Mouse (Mus musculus) stomach, postnatal 0 days (tissue): ENCODE measurements around the gene Gna12. TPM values are rescaled to one million over a fixed set of nuclear protein-coding genes. Genes with fewer than 3 reads are reported as not detected.
A peak's percentile ranks its signal among the peaks of the same experiment; 100 is the strongest.

Experiments
- ATAC-seq: fragments of 200-750 bp; cut with Nextera tagmentation; 2 replicates; pipeline ENCODE4 v1.8.0; 2017; ENCODE audit not compliant: low FRiP score, low TSS enrichment
- DNase-seq: peaks from one replicate; pipeline ENCODE4 v3.0.0-alpha.2; 2016; ENCODE audit warnings: low spot score
- H3K27ac ChIP-seq: fragments of 300-500 bp; sonication (generic); replicated peaks from 2 replicates; pipeline ENCODE4 v1.5.1; 2014; ENCODE audit warnings: mild to moderate bottlenecking, control low read depth
- H3K27me3 ChIP-seq: fragments of 300-500 bp; sonication (generic); 2 replicates; pipeline ENCODE4 v1.6.1; 2014; ENCODE audit warnings: low read length; ENCODE audit not compliant: control insufficient read depth, insufficient read depth
- H3K36me3 ChIP-seq: fragments of 300-500 bp; sonication (generic); 2 replicates; pipeline ENCODE4 v1.6.1; 2014; ENCODE audit warnings: low read length, mixed read lengths; ENCODE audit not compliant: control insufficient read depth, insufficient read depth
- H3K4me1 ChIP-seq: fragments of 300-500 bp; sonication (generic); replicated peaks from 2 replicates; pipeline ENCODE4 v1.6.1; 2014; ENCODE audit warnings: antibody characterized with exemption; ENCODE audit not compliant: control insufficient read depth, insufficient read depth
- H3K4me2 ChIP-seq: fragments of 300-500 bp; sonication (generic); replicated peaks from 2 replicates; pipeline ENCODE4 v1.6.1; 2014; ENCODE audit warnings: low read depth, mild to moderate bottlenecking, control low read depth, moderate library complexity
- H3K4me3 ChIP-seq: fragments of 300-500 bp; sonication (generic); 2 replicates; pipeline ENCODE4 v1.5.1; 2014; ENCODE audit warnings: low read depth, low read length, control low read depth
- H3K9ac ChIP-seq: fragments of 300-500 bp; sonication (generic); 2 replicates; pipeline ENCODE4 v1.6.1; 2014; ENCODE audit warnings: mild to moderate bottlenecking, low read length, control low read depth, mixed read lengths
- H3K9me3 ChIP-seq: fragments of 300-500 bp; sonication (generic); 2 replicates; pipeline ENCODE4 v1.6.1; 2016; ENCODE audit warnings: low read length; ENCODE audit not compliant: control insufficient read depth
- CTCF ChIP-seq: IDR thresholded peaks from 2 replicates; pipeline ENCODE4 v1.5.1; 2016; ENCODE audit warnings: antibody characterized with exemption, low read depth, mild to moderate bottlenecking, moderate library complexity
- EP300 ChIP-seq: optimal IDR thresholded peaks from 2 replicates; pipeline ENCODE3; 2016; ENCODE audit warnings: antibody characterized with exemption
- WGBS: fragments of 180-500 bp; shearing (Covaris S2); extraction: QIAGEN DNeasy Blood & Tissue Kit; methylation state at CpG from one replicate; pipeline ENCODE4 v1.1.7; 2014; 5-methylcytosine and 5-hydroxymethylcytosine counted together
- polyA plus RNA-seq: library from polyadenylated mRNA; unstranded; fragments of >200 nt; fragmentation: Nextera tagmentation; extraction: Ambion mirVana; gene quantifications from 2 replicates; pipeline ENCODE4 v1.2.1, GENCODE M21; 2015

Gna12 gene
- polyA plus RNA-seq, 1 experiment from 2014 or later = 19.6 TPM

GRCm38 (mm10) chr5:140871241-140871640 is 41.0 kb upstream of the Gna12 start:
- H3K4me1 ChIP-seq = 0 out of 2 replicates have a peak, but pooled peaks cover 2% of the 10 kb centered on the region

GRCm38 (mm10) chr5:140869034-140869433 is 38.8 kb upstream of the Gna12 start:
- DNase-seq = no peak

More at GRCm38 (mm10) chr5:140871241-140871640, 41.0 kb upstream of the Gna12 start:
- Histone ChIP-seq H3K9ac (no peak overlapping the region), H3K27ac (no peak overlapping the region), H3K27me3 (no peaks in the 10 kb centered on the region), H3K4me3 (no peak overlapping the region), H3K4me2 (no peak overlapping the region), H3K36me3 (no peaks in the 10 kb centered on the region), H3K9me3 (no peaks in the 10 kb centered on the region)
- WGBS = 60% methylated on average over 6 of the region's 6 CpGs
- no peak for DNase-seq
- TF ChIP-seq CTCF (no peak), EP300 (no peak)
- ATAC-seq = no peak; the same call in 1 of the 2 replicates

GRCm38 (mm10) chr5:140859730-140860129 is 29.5 kb upstream of the Gna12 start:
- Histone ChIP-seq H3K4me1 (no peaks in the 10 kb centered on the region), H3K4me2 (no peak overlapping the region), H3K36me3 (no peaks in the 10 kb centered on the region), H3K27me3 (no peaks in the 10 kb centered on the region), H3K27ac (no peak overlapping the region), H3K4me3 (no peak overlapping the region), H3K9me3 (no peaks in the 10 kb centered on the region), H3K9ac (no peak overlapping the region)
- 86% methylated on average over 5 of the region's 5 CpGs for WGBS
- TF ChIP-seq EP300 (no peak), CTCF (peak; percentile 39)
- DNase-seq (no peak), ATAC-seq (no peak)

More at GRCm38 (mm10) chr5:140869034-140869433, 38.8 kb upstream of the Gna12 start:
- Histone ChIP-seq H3K27ac (no peak overlapping the region), H3K4me2 (no peak overlapping the region), H3K4me3 (no peak overlapping the region), H3K9ac (no peak overlapping the region), H3K9me3 (no peaks in the 10 kb centered on the region), H3K36me3 (no peaks in the 10 kb centered on the region), H3K27me3 (no peaks in the 10 kb centered on the region), H3K4me1 (0 out of 2 replicates have a peak, but pooled peaks cover 2% of the 10 kb centered on the region)
- TF ChIP-seq CTCF (peak; percentile 89), EP300 (no peak)
- ATAC-seq = no peak
- 64% methylated on average over 2 of the region's 2 CpGs for WGBS

GRCm38 (mm10) chr5:140858335-140858734 is 28.1 kb upstream of the Gna12 start:
- Histone ChIP-seq H3K4me1 (no peaks in the 10 kb centered on the region), H3K27ac (no peak overlapping the region), H3K36me3 (no peaks in the 10 kb centered on the region), H3K27me3 (no peaks in the 10 kb centered on the region), H3K9ac (no peak overlapping the region), H3K4me3 (no peak overlapping the region), H3K9me3 (no peaks in the 10 kb centered on the region), H3K4me2 (no peak overlapping the region)
- TF ChIP-seq CTCF (peak; percentile 58), EP300 (no peak)
- no peak for ATAC-seq
- no peak for DNase-seq
- WGBS = 82% methylated on average over 3 of the region's 3 CpGs

GRCm38 (mm10) chr5:140857432-140858154 is 27.4 kb upstream of the Gna12 start:
- WGBS = 56% methylated on average over 8 of the region's 8 CpGs
- ATAC-seq = no peak
- no peak overlapping the region for H3K4me2 ChIP-seq
- no peak overlapping the region for H3K4me3 ChIP-seq
- no peak overlapping the region for H3K27ac ChIP-seq
- no peaks in the 10 kb centered on the region for H3K27me3 ChIP-seq
- TF ChIP-seq CTCF (peak; percentile 63), EP300 (no peak)
- H3K36me3 ChIP-seq = no peaks in the 10 kb centered on the region
- no peaks in the 10 kb centered on the region for H3K4me1 ChIP-seq
- peak; percentile 31 for DNase-seq
- no peaks in the 10 kb centered on the region for H3K9me3 ChIP-seq
- no peak overlapping the region for H3K9ac ChIP-seq

GRCm38 (mm10) chr5:140855909-140856530 is 25.8 kb upstream of the Gna12 start:
- H3K27me3 ChIP-seq = no peaks in the 10 kb centered on the region
- H3K9ac ChIP-seq = 0 out of 2 replicates have a peak overlapping the region, but pooled peaks have one; percentile 23
- 55% methylated on average over 11 of the region's 11 CpGs for WGBS

More at GRCm38 (mm10) chr5:140855909-140856530, 25.8 kb upstream of the Gna12 start:
- Histone ChIP-seq H3K4me3 (no peak overlapping the region), H3K36me3 (no peaks in the 10 kb centered on the region), H3K4me2 (no peak overlapping the region), H3K27ac (no peak overlapping the region), H3K4me1 (no peaks in the 10 kb centered on the region), H3K9me3 (no peaks in the 10 kb centered on the region)
- no peak for DNase-seq
- ATAC-seq = no peak
- no peak for TF ChIP-seq CTCF
